Mouse (Mus musculus) megakaryocyte, embryonic 14.5 days (primary cell): ENCODE measurements around the gene Pcgf6.

ENCODE experiments used
- FLI1 ChIP-seq: IDR thresholded peaks from 2 replicates; pipeline ENCODE4 v1.6.1; 2012; ENCODE audit warnings: low read length, inconsistent platforms, mixed read lengths
- GATA1 ChIP-seq: IDR thresholded peaks from 3 replicates; pipeline ENCODE4 v1.6.1; 2012; ENCODE audit warnings: mixed read lengths, low read length, inconsistent platforms, borderline replicate concordance

DNA sequence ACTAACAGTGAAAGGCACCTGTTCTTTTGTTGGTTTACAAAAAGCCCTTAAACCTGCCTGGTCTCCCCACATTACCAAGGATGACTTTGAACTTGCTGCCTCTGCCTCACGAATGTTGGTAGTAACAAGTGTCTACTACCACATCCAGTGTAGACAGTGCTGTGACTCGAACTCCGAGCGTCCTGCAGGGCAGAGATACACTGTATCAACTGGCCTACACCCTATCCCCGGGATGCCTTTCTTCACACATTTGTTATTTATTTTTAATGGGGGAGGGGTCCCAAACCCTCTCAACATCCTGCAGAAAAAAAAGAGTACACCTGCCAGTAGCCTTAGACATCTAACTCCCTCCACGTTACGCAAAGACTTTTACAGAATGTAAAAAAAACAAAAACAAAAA is 866 bp downstream of the Pcgf6 start:
- TF ChIP-seq GATA1 = no peak
- TF ChIP-seq FLI1 = no peak
